Mouse (Mus musculus) spleen, adult 2 months (tissue): ENCODE measurements at regions not wholly inside any gene's neighbourhood (a gene's known extent, or its start where the extent isn't known, plus 50 kb on each side); places are given as distances from the start of the nearest gene placed in this dataset.

Experiments
- DNase-seq, 2 experiments: peaks; one replicate each; pipeline versions ENCODE4 v3.0.0 to v3.0.0-alpha.2; 2012 to 2021; ENCODE audit warnings: low spot score in 2 of 2, low read depth in 1 of 2
- H3K27ac ChIP-seq: fragments of 200-500 bp; 2 replicates; pipeline ENCODE4 v1.5.1; 2012; ENCODE audit warnings: low read length, inconsistent platforms; ENCODE audit not compliant: insufficient read depth
- H3K27me3 ChIP-seq: fragments of 200-500 bp; 2 replicates; pipeline ENCODE4 v1.6.1; 2012; ENCODE audit warnings: mild to moderate bottlenecking, moderate library complexity, low read length, inconsistent platforms; ENCODE audit not compliant: control insufficient read depth, insufficient read depth
- H3K36me3 ChIP-seq: fragments of 200-500 bp; 2 replicates; pipeline ENCODE4 v1.6.1; 2012; ENCODE audit warnings: mild to moderate bottlenecking, low read length, inconsistent platforms; ENCODE audit not compliant: control insufficient read depth, insufficient read depth
- H3K4me1 ChIP-seq: fragments of 200-500 bp; 2 replicates; pipeline ENCODE4 v1.6.1; 2011; ENCODE audit warnings: inconsistent platforms; ENCODE audit not compliant: control insufficient read depth, insufficient read depth, insufficient read length
- H3K4me3 ChIP-seq: fragments of 200-500 bp; 2 replicates; pipeline ENCODE4 v1.5.1; 2011; ENCODE audit warnings: mild to moderate bottlenecking, inconsistent platforms; ENCODE audit not compliant: insufficient read depth, insufficient read length; ENCODE audit errors: extremely low read depth
- CTCF ChIP-seq: fragments of 200-500 bp; IDR thresholded peaks from 2 replicates; pipeline ENCODE4 v1.5.1; 2011; ENCODE audit warnings: mild to moderate bottlenecking, inconsistent platforms; ENCODE audit not compliant: insufficient read depth, insufficient read length, insufficient replicate concordance; ENCODE audit errors: extremely low read depth
- POLR2A ChIP-seq: fragments of 200-500 bp; IDR thresholded peaks from 2 replicates; pipeline ENCODE4 v1.6.1; 2011; ENCODE audit warnings: low read depth, low read length, inconsistent platforms
- WGBS: fragments of 180-500 bp; shearing (Covaris S2); methylation state at CpG from one replicate; pipeline ENCODE4 v1.1.7; 2018; 5-methylcytosine and 5-hydroxymethylcytosine counted together

- TF ChIP-seq POLR2A (no peak), CTCF (no peak)
- Histone ChIP-seq H3K4me3 (no peak overlapping the region), H3K27ac (no peak overlapping the region), H3K27me3 (no peaks in the 10 kb centered on the region), H3K4me1 (no peaks in the 10 kb centered on the region), H3K36me3 (no peaks in the 10 kb centered on the region)
- DNase-seq, result no peak
- WGBS, result 82% methylated on average over 5 of the region's 5 CpGs
Observed at GRCm38 (mm10) chr4:127849306-127849705, 121.4 kb downstream of the CK137956 start.

GRCm38 (mm10) chr4:127846321-127846720, 124.4 kb downstream of the CK137956 start:
- Histone ChIP-seq H3K4me1 (no peaks in the 10 kb centered on the region), H3K27ac (no peak overlapping the region), H3K27me3 (no peaks in the 10 kb centered on the region), H3K36me3 (no peaks in the 10 kb centered on the region), H3K4me3 (no peak overlapping the region)
- no peak for DNase-seq
- no peak for TF ChIP-seq CTCF
- TF ChIP-seq POLR2A, result no peak
- 57% methylated on average over 3 of the region's 3 CpGs for WGBS

- WGBS, result 79% methylated on average over 7 of the region's 7 CpGs
- no peaks in the 10 kb centered on the region for H3K27me3 ChIP-seq
- no peak overlapping the region for H3K4me3 ChIP-seq
- no peaks in the 10 kb centered on the region for H3K4me1 ChIP-seq
- no peak for TF ChIP-seq CTCF
- no peak for TF ChIP-seq POLR2A
- DNase-seq, result no peak
- H3K36me3 ChIP-seq, result no peaks in the 10 kb centered on the region
- H3K27ac ChIP-seq, result no peak overlapping the region
Observed at GRCm38 (mm10) chr4:127843421-127843820, 127.3 kb downstream of the CK137956 start.

DNA sequence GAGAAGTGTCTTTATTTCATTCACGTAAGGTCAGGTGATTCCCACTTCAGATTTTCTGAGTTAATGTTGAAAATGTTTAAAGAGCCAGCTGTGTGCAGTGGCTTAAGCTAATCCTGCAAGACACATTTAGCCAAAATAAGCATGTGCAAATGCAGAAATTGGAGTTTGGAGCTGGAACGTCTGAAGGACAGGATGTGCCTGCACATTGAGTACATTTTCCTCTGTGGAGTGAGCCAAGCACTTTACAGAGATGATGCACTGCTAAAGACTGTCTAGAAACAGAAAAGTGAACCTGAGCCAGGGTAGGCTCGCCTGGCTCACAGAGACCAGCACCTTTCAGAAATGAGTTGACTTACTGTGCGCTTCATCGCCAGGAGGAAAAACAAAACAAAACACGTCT, 137.1 kb downstream of the CK137956 start:
- no peak for DNase-seq
- WGBS, result 77% methylated on average over 6 of the region's 6 CpGs
- Histone ChIP-seq H3K4me3 (no peak overlapping the region), H3K4me1 (no peaks in the 10 kb centered on the region), H3K27me3 (no peaks in the 10 kb centered on the region), H3K27ac (no peak overlapping the region), H3K36me3 (no peaks in the 10 kb centered on the region)
- TF ChIP-seq CTCF, result no peak
- no peak for TF ChIP-seq POLR2A

DNA sequence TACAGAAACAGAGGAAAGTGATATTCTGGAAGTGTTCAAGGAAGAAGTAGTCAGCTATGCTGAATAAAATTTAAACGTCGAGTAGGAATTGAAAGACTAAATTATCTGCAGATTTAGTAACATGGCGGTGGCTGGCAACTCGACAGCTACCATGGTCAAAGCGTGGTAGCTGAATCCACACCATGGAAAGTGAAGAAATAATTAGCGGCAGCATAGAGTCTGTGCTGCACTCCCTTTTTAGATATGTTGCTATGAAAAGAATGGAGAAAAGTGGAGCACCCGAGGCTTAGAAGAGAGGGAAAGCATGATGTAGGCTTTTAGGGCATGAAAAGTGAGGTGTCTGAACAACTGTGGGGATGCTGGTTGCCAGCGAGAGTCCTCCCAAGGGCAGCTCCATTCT, 143.8 kb downstream of the CK137956 start:
- Histone ChIP-seq H3K27ac (no peak overlapping the region), H3K36me3 (no peaks in the 10 kb centered on the region), H3K4me1 (no peaks in the 10 kb centered on the region), H3K4me3 (no peak overlapping the region), H3K27me3 (no peaks in the 10 kb centered on the region)
- WGBS, result 87% methylated on average over 8 of the region's 8 CpGs
- TF ChIP-seq POLR2A (no peak), CTCF (no peak)
- no peak for DNase-seq

DNA sequence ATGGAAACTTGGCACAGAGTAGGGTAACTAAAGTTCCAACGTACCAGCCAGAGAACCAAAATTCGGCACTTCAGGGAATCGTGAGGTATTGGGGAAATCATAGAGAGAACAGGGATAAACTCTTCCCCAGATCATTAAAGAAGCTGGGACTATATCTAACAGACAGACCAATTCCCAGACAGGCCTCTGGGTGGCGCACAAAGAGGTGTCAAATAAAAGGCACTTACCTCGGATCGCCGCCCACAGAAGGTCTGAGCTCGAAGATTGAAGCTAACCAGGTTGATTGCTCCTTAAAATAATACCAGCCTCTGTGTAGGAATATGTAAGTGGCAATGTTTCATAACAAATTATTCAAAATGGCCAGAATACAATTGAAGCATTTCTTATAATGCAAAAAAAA, 151.2 kb downstream of the CK137956 start:
- Histone ChIP-seq H3K27ac (no peak overlapping the region), H3K4me3 (no peak overlapping the region), H3K4me1 (no peaks in the 10 kb centered on the region), H3K27me3 (no peaks in the 10 kb centered on the region), H3K36me3 (no peaks in the 10 kb centered on the region)
- no peak for TF ChIP-seq POLR2A
- no peak for TF ChIP-seq CTCF
- DNase-seq, result no peak
- WGBS, result 80% methylated on average over 8 of the region's 8 CpGs

- no peaks in the 10 kb centered on the region for H3K4me1 ChIP-seq
- no peaks in the 10 kb centered on the region for H3K27me3 ChIP-seq
- WGBS, result 79% methylated on average over 5 of the region's 5 CpGs
- DNase-seq, result no peak
- H3K36me3 ChIP-seq, result no peaks in the 10 kb centered on the region
- H3K27ac ChIP-seq, result no peak overlapping the region
- H3K4me3 ChIP-seq, result no peak overlapping the region
- TF ChIP-seq CTCF (no peak), POLR2A (no peak)
Observed at GRCm38 (mm10) chr4:127819009-127819408, 151.7 kb downstream of the CK137956 start.

GRCm38 (mm10) chr4:127814631-127815030, 156.1 kb downstream of the CK137956 start:
- H3K4me3 ChIP-seq, result no peak overlapping the region
- DNase-seq, result no peak
- no peaks in the 10 kb centered on the region for H3K27me3 ChIP-seq
- H3K4me1 ChIP-seq, result no peaks in the 10 kb centered on the region
- H3K27ac ChIP-seq, result no peak overlapping the region
- 91% methylated on average over 6 of the region's 6 CpGs for WGBS
- no peak for TF ChIP-seq POLR2A
- TF ChIP-seq CTCF, result no peak
- no peaks in the 10 kb centered on the region for H3K36me3 ChIP-seq
